Comparison of ENCODE assay signal across 19 mouse cellular contexts in the genomic region with DNA sequence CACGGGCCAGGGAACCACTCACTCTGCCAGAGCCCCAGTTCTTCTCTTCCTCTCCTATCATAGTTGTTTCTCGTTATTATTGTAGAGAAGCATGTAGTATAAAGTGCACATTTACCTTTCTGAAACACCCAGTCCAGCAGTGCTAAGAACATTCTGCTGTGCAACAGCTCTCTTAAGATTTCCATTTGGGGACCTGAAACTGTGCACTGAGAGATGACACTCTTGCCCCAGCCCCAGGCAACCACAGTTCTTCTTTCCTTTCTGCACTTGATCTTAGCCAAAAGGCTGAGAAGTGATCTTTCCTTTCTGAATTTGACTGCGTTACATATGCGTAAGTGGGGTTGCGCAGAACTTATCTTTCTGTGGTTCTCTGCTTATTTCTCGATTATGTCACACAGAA. TPM values are rescaled to one million over a fixed set of nuclear protein-coding genes. Genes with fewer than 3 reads are reported as not detected.
"Had no signal": no experiment of that assay in that cellular context is flagged by ENCODE, and none has a peak within 500 bp of the region (broad histone marks: within the 10 kb centered on the region; RNA-seq: fewer than 3 reads in every experiment).

No protein-coding gene starts in this region.

RNA-seq across cellular contexts. Expression of a gene that starts 9.8 kb away (rescaled TPM):
- total RNA-seq: forebrain, postnatal 0 days; gastrocnemius, adult 18-20 months; gastrocnemius, adult 2 months; gastrocnemius, adult 8-10 months; gastrocnemius, postnatal 25 days; gastrocnemius, postnatal 36 days; gastrocnemius, postnatal 4 days had no signal
- polyA plus RNA-seq: embryonic facial prominence, embryonic 10.5 days; embryonic facial prominence, embryonic 11.5 days; embryonic facial prominence, embryonic 12.5 days; embryonic facial prominence, embryonic 13.5 days; erythroblast, embryonic 14.5 days; forebrain, embryonic 10.5 days; forebrain, embryonic 11.5 days; forebrain, embryonic 12.5 days; forebrain, embryonic 13.5 days; forebrain, embryonic 14.5 days; forebrain, embryonic 15.5 days; forebrain, embryonic 16.5 days; forebrain, postnatal 0 days had no signal
